16 mouse cellular contexts compared by ENCODE assay signal in genomic region chr13:55784268-55784667, GRCm38 (mm10). TPM values are rescaled to one million over a fixed set of nuclear protein-coding genes. Genes with fewer than 3 reads are reported as not detected.
DNase-seq lines count a peak whose midpoint lies in the region; TF ChIP-seq lines count a peak whose summit lies in the region.
"Had no signal": no experiment of that assay in that cellular context is flagged by ENCODE, and none has a peak within 500 bp of the region (broad histone marks: within the 10 kb centered on the region; RNA-seq: fewer than 3 reads in every experiment).

TSS of gene Catsper3 (plus strand) at chr13:55784568.

- H3K36me3 ChIP-seq in testis, adult 2 months (ENCODE audit: control insufficient read depth, insufficient read depth, low read length) = no peaks in the 10 kb centered on the region
- H3K36me3 ChIP-seq: G1E had no signal

- no peak for TF ChIP-seq CTCF in testis, adult 2 months (IDR thresholded peaks at IDR 0.05; ENCODE audit: control insufficient read depth, insufficient read depth, insufficient replicate concordance, low read depth, low read length)

- H3K27ac ChIP-seq in testis, adult 2 months (ENCODE audit: control insufficient read depth, insufficient read depth, low read depth, low read length) = no peak within 1 kb of the TSS

- H3K4me1 ChIP-seq in testis, adult 2 months (ENCODE audit: control insufficient read depth, insufficient read depth, low read length) = no peaks in the 10 kb centered on the region; the same call in 1 of the 2 replicates

- TF ChIP-seq POLR2A in testis, adult 2 months (IDR thresholded peaks at IDR 0.05; ENCODE audit: control insufficient read depth, low read depth, low read length) = no peak

- H3K27me3 ChIP-seq in testis, adult 2 months (ENCODE audit: control insufficient read depth, insufficient read depth, low read length) = no peaks in the 10 kb centered on the region
- H3K27me3 ChIP-seq: CH12.LX, Patski had no signal

- no peak for DNase-seq in testis, postnatal 10 days (ENCODE audit: low spot score)
- DNase-seq: adrenal gland, adult 2 months; adrenal gland, adult 8-10 months; adrenal gland, postnatal 10 days; adrenal gland, postnatal 14 days; adrenal gland, postnatal 25 days; adrenal gland, postnatal 36 days; B cell, adult 2 months; cerebellum, adult 11 months; cerebellum, adult 11-12 months; cerebellum, adult 18-20 months; cerebellum, adult 2 months had no signal

- peak within 1 kb of the TSS; percentile 81 for H3K4me3 ChIP-seq in testis, adult 2 months (ENCODE audit: control insufficient read depth, low read depth, low read length)

RNA-seq across cellular contexts. Expression of gene Catsper3, which starts in this region (rescaled TPM):
- 85.0 and 111 TPM in 2 replicates for polyA plus RNA-seq in testis, adult 2 months (2012; rRNA removed)
- polyA plus RNA-seq: G1E had no signal
